Mouse (Mus musculus): ENCODE results near the gene B230104I21Rik. TPM values are rescaled to one million over a fixed set of nuclear protein-coding genes. Genes with fewer than 3 reads are reported as not detected.

The B230104I21Rik gene
- polyA plus RNA-seq, 1 experiment = not detected

GRCm38 (mm10) chr4:154299541-154300271, 36.2 kb upstream of the B230104I21Rik start:
- Histone ChIP-seq H3K4me3 (no peak overlapping the region), H3K4me2 (ENCODE audit: low read depth) (no peak overlapping the region), H3K36me3 (ENCODE audit: control insufficient read depth, insufficient read depth) (no peaks in the 10 kb centered on the region), H3K27me3 (ENCODE audit: control insufficient read depth, insufficient read depth, insufficient read length) (no peaks in the 10 kb centered on the region), H3ac (ENCODE audit: control insufficient read depth, insufficient read length) (no peak overlapping the region), H3K79me2 (ENCODE audit: control insufficient read depth, insufficient read depth) (no peaks in the 10 kb centered on the region)
- TF ChIP-seq MAX (IDR thresholded peaks at IDR 0.05; ENCODE audit: low read depth) = no peak
- TF ChIP-seq MYOG (IDR thresholded peaks at IDR 0.05; ENCODE audit: control insufficient read depth in 1 of 3, insufficient read depth in 1 of 3, insufficient read length in 2 of 3, low read depth in 2 of 3) = no peak
- no peak for TF ChIP-seq MYOD1 (IDR thresholded peaks at IDR 0.05; ENCODE audit: control insufficient read depth in 1 of 3, insufficient read length in 2 of 3, low read depth in 2 of 3)
- TF ChIP-seq CEBPB (IDR thresholded peaks at IDR 0.05; ENCODE audit: insufficient read depth, poor library complexity, severe bottlenecking) = no peak
- TF ChIP-seq TCF3 (IDR thresholded peaks at IDR 0.05; ENCODE audit: insufficient read length, low read depth) = no peak
- no peak for TF ChIP-seq USF1 (IDR thresholded peaks at IDR 0.05; ENCODE audit: low read depth)
- no peak for TF ChIP-seq SRF (IDR thresholded peaks at IDR 0.05; ENCODE audit: control insufficient read depth, insufficient read length, low read depth)
- TF ChIP-seq POLR2AphosphoS2 (IDR thresholded peaks at IDR 0.05; ENCODE audit: insufficient read length, low read depth) = no peak
- no peak for TF ChIP-seq TCF12 (IDR thresholded peaks at IDR 0.05; ENCODE audit: insufficient read depth, poor library complexity, severe bottlenecking)
- TF ChIP-seq E2F4 (IDR thresholded peaks at IDR 0.05; ENCODE audit: insufficient read depth) = no peak

GRCm38 (mm10) chr4:154301466-154301881, 34.5 kb upstream of the B230104I21Rik start, which contains the start of gene Arhgef16:
Gene Arhgef16, minus strand, starts transcription at chr4:154301676.
- H3K79me2 ChIP-seq (ENCODE audit: control insufficient read depth, insufficient read depth) = no peaks in the 10 kb centered on the region

GRCm38 (mm10) chr4:154309131-154309530, 26.8 kb upstream of the B230104I21Rik start:
- no peak overlapping the region for H3ac ChIP-seq (ENCODE audit: control insufficient read depth, insufficient read length)
- no peaks in the 10 kb centered on the region for H3K36me3 ChIP-seq (ENCODE audit: control insufficient read depth, insufficient read depth)
- no peaks in the 10 kb centered on the region for H3K27me3 ChIP-seq (ENCODE audit: control insufficient read depth, insufficient read depth, insufficient read length)
- no peak for TF ChIP-seq POLR2A (IDR thresholded peaks at IDR 0.05; ENCODE audit: insufficient read length, low read depth)
- no peak for TF ChIP-seq POLR2AphosphoS2 (IDR thresholded peaks at IDR 0.05; ENCODE audit: insufficient read length, low read depth)
- TF ChIP-seq CEBPB (IDR thresholded peaks at IDR 0.05; ENCODE audit: insufficient read depth, poor library complexity, severe bottlenecking) = no peak
- TF ChIP-seq E2F4 (IDR thresholded peaks at IDR 0.05; ENCODE audit: insufficient read depth) = no peak
- no peak for TF ChIP-seq TCF12 (IDR thresholded peaks at IDR 0.05; ENCODE audit: insufficient read depth, poor library complexity, severe bottlenecking)
- no peak for TF ChIP-seq USF1 (IDR thresholded peaks at IDR 0.05; ENCODE audit: low read depth)
- H3K4me3 ChIP-seq = no peak overlapping the region
- no peak overlapping the region for H3K4me2 ChIP-seq (ENCODE audit: low read depth)
- no peaks in the 10 kb centered on the region for H3K79me2 ChIP-seq (ENCODE audit: control insufficient read depth, insufficient read depth)

More at GRCm38 (mm10) chr4:154301466-154301881, 34.5 kb upstream of the B230104I21Rik start, which contains the start of gene Arhgef16:
- Histone ChIP-seq H3ac (ENCODE audit: control insufficient read depth, insufficient read length) (no peak within 1 kb of the TSS), H3K4me2 (ENCODE audit: low read depth) (no peak within 1 kb of the TSS), H3K4me3 (no peak within 1 kb of the TSS), H3K36me3 (ENCODE audit: control insufficient read depth, insufficient read depth) (no peaks in the 10 kb centered on the region), H3K27me3 (ENCODE audit: control insufficient read depth, insufficient read depth, insufficient read length) (no peaks in the 10 kb centered on the region)
- TF ChIP-seq REST (IDR thresholded peaks at IDR 0.05; ENCODE audit: insufficient read depth, insufficient read length) = no peak
- TF ChIP-seq SRF (IDR thresholded peaks at IDR 0.05; ENCODE audit: control insufficient read depth, insufficient read length, low read depth) = no peak
- TF ChIP-seq USF1 (IDR thresholded peaks at IDR 0.05; ENCODE audit: low read depth) = no peak
- no peak for TF ChIP-seq TCF3 (IDR thresholded peaks at IDR 0.05; ENCODE audit: insufficient read length, low read depth)
- TF ChIP-seq E2F4 (IDR thresholded peaks at IDR 0.05; ENCODE audit: insufficient read depth) = no peak
- TF ChIP-seq POLR2AphosphoS2 (IDR thresholded peaks at IDR 0.05; ENCODE audit: insufficient read length, low read depth) = no peak
- no peak for TF ChIP-seq TCF12 (IDR thresholded peaks at IDR 0.05; ENCODE audit: insufficient read depth, poor library complexity, severe bottlenecking)
- no peak for TF ChIP-seq MYOG (IDR thresholded peaks at IDR 0.05; ENCODE audit: control insufficient read depth in 1 of 3, insufficient read depth in 1 of 3, insufficient read length in 2 of 3, low read depth in 2 of 3)
- TF ChIP-seq MYOD1 (IDR thresholded peaks at IDR 0.05; ENCODE audit: control insufficient read depth in 1 of 3, insufficient read length in 2 of 3, low read depth in 2 of 3) = no peak

GRCm38 (mm10) chr4:154310576-154311262, 25.2 kb upstream of the B230104I21Rik start:
- H3K27me3 ChIP-seq (ENCODE audit: control insufficient read depth, insufficient read depth, insufficient read length) = no peaks in the 10 kb centered on the region
- no peak for TF ChIP-seq TCF12 (IDR thresholded peaks at IDR 0.05; ENCODE audit: insufficient read depth, poor library complexity, severe bottlenecking)
- no peak for TF ChIP-seq SRF (IDR thresholded peaks at IDR 0.05; ENCODE audit: control insufficient read depth, insufficient read length, low read depth)
- no peak for TF ChIP-seq MYOG (IDR thresholded peaks at IDR 0.05; ENCODE audit: control insufficient read depth in 1 of 3, insufficient read depth in 1 of 3, insufficient read length in 2 of 3, low read depth in 2 of 3)
- TF ChIP-seq USF1 (IDR thresholded peaks at IDR 0.05; ENCODE audit: low read depth) = no peak
- no peak for TF ChIP-seq TCF3 (IDR thresholded peaks at IDR 0.05; ENCODE audit: insufficient read length, low read depth)
- TF ChIP-seq POLR2A (IDR thresholded peaks at IDR 0.05; ENCODE audit: insufficient read length, low read depth) = no peak
- TF ChIP-seq E2F4 (IDR thresholded peaks at IDR 0.05; ENCODE audit: insufficient read depth) = no peak
- TF ChIP-seq POLR2AphosphoS2 (IDR thresholded peaks at IDR 0.05; ENCODE audit: insufficient read length, low read depth) = no peak
- TF ChIP-seq CEBPB (IDR thresholded peaks at IDR 0.05; ENCODE audit: insufficient read depth, poor library complexity, severe bottlenecking) = no peak
- no peak for TF ChIP-seq MYOD1 (IDR thresholded peaks at IDR 0.05; ENCODE audit: control insufficient read depth in 1 of 3, insufficient read length in 2 of 3, low read depth in 2 of 3)
- TF ChIP-seq MAX (IDR thresholded peaks at IDR 0.05; ENCODE audit: low read depth) = no peak
- TF ChIP-seq REST (IDR thresholded peaks at IDR 0.05; ENCODE audit: insufficient read depth, insufficient read length) = no peak

More at GRCm38 (mm10) chr4:154310576-154311262, 25.2 kb upstream of the B230104I21Rik start:
- Histone ChIP-seq H3K36me3 (ENCODE audit: control insufficient read depth, insufficient read depth) (no peaks in the 10 kb centered on the region), H3K4me3 (no peak overlapping the region), H3K4me2 (ENCODE audit: low read depth) (no peak overlapping the region), H3ac (ENCODE audit: control insufficient read depth, insufficient read length) (no peak overlapping the region), H3K79me2 (ENCODE audit: control insufficient read depth, insufficient read depth) (no peaks in the 10 kb centered on the region)
